Mouse (Mus musculus): ENCODE data around the gene Plekhg3.

Plekhg3 gene

DNA sequence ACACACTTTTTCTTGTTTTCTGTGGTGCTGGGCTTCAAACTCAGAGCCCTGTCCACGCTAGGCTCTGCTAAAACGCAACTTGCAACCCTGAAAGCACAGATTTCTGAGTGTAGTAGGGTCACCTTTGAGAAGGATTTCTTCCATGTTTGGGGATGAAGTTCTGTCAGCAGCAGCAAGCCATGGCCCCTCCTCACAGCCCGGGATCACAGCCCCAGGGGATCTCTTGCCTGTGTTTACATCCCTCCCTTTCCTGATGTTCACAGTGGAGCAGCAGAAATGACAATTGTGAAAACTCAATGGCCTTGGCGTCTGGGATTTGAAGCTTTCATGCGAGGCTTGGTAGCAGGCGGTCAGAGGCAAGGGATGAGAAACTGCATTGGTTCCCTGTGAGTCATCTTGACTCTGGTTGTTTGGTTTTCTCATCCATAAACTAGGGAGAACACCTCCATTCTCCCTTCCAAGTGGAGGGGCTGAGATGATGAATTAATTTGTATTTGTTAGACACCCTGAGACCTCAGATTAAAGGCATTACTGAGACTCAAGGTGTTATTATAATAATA is at the start of gene Plekhg3:
Gene Plekhg3 (plus strand): TSS at position 312 of the 560 bp plus-strand sequence.
- in situ Hi-C loops (cut with MboI; ENCODE audit: low sequenced_read_pairs), result no loop called here

- in situ Hi-C loops (cut with MboI; ENCODE audit: low sequenced_read_pairs), result no loop called here
These were observed 48.2 kb upstream of the Plekhg3 start for GRCm38 (mm10) chr12:76482446-76482845.

GRCm38 (mm10) chr12:76482948-76483347 is 47.7 kb upstream of the Plekhg3 start:
- in situ Hi-C loops (cut with MboI; ENCODE audit: low sequenced_read_pairs), result no loop called here

- in situ Hi-C loops (cut with MboI; ENCODE audit: low sequenced_read_pairs), result no loop called here
These were observed 45.8 kb upstream of the Plekhg3 start for GRCm38 (mm10) chr12:76484881-76485280.

DNA sequence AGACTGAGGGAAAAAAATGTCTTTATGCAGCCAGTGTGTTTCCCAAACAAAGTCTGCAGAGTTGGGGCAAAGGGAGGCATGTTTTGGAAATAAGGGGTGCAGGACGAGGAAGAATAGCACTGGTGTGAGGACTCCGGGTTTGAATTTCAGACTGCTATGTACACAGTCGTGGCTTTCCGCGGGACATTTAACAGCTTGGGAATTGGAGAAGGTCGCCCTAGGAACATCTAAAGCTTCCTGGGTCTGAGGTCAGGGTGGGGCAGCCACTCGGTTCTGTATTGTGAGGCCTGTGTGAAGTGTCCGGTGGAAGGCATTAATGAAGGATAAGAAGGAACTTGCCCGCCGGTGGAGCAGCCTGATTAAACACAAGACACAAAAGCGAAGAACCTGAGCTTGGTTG is 45.3 kb upstream of the Plekhg3 start:
- in situ Hi-C loops (cut with MboI; ENCODE audit: low sequenced_read_pairs), result no loop called here

DNA sequence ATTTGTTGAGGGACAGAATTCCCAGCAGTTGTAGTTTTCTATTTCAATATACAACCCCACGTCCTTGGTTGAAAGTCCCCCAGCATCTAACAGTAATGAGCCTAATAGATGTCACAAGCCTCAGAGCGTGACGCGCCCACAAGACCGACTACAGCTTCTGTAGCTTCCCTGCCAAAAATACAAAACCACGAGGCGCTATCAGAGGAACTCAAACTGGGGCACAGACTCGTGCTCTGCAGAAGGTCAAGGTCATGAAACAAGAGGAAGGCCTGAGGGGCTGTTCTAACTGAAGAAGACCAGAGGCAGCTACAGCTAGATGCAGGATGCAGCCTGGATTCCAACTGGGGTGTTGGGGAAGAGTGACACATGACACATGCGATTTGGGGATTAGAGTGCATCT is 43.7 kb upstream of the Plekhg3 start:
- in situ Hi-C loops (cut with MboI; ENCODE audit: low sequenced_read_pairs), result no loop called here

- in situ Hi-C loops (cut with MboI; ENCODE audit: low sequenced_read_pairs), result no loop called here
These were observed 39.9 kb upstream of the Plekhg3 start for GRCm38 (mm10) chr12:76490798-76491197.

DNA sequence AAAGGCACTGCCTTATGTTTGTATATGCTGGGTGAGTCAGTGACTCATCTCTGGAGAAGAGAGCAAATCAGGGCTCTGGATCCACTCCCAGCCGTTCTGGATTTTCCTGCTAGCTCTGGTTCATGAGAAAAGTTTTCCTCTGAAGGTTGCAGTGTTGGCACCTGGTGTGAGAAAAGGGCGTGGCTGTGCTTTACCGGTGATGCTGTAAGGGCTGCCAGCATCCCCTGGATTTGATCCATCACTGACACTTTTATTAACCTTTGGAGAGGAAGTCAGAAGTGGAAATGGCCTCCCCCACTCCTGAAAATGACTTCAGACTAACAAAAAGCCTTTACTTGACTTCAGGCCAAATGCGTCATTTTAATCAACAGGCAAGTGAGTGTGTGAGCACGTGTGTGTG is 37.2 kb upstream of the Plekhg3 start:
- in situ Hi-C loops (cut with MboI; ENCODE audit: low sequenced_read_pairs), result no loop called here

DNA sequence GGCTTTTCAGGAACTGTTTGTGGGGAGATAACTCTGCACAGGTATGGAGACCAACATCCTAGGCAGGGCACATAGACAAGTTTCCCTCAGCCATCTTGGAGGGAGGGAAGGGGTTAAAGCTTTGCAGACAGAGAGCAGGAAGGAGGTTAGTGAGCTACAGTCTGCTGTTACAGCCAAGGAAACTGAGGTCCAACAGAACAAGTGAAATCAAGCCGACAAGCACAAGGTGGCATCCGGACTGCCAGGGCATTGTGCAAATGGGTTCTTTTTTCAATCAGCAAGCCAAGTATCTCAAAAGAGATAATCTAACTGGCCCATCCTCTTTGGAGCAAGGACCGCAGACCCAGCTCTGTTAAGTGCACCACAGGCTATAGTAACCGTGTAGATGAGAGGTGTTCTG is 35.3 kb upstream of the Plekhg3 start:
- in situ Hi-C loops (cut with MboI; ENCODE audit: low sequenced_read_pairs), result no loop called here

- in situ Hi-C loops (cut with MboI; ENCODE audit: low sequenced_read_pairs), result no loop called here
These were observed 34.4 kb upstream of the Plekhg3 start for GRCm38 (mm10) chr12:76496324-76496723.

GRCm38 (mm10) chr12:76499276-76499675 is 31.4 kb upstream of the Plekhg3 start:
- in situ Hi-C loops (cut with MboI; ENCODE audit: low sequenced_read_pairs), result no loop called here

- in situ Hi-C loops (cut with MboI; ENCODE audit: low sequenced_read_pairs), result no loop called here
These were observed 30.6 kb upstream of the Plekhg3 start for GRCm38 (mm10) chr12:76500055-76500454.

DNA sequence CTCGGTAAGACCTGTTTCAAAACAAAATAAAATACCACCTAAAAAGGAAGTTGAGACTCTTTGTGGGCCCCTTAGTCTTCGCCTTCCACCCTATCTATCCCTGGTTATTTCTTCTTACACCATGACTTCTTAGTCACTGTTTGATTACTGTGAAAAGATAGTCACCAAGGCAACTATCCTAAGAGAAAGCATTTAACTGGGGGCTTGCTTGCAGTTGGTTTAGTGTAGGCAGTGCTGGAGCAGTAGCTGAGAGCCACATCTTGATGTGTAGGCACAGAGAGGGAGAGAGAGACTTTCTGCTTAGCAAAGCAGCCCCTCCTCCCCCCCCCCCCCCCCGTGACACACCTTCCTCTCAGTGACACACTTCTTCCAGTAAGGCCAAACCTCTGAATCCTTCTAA is 29.8 kb upstream of the Plekhg3 start:
- in situ Hi-C loops (cut with MboI; ENCODE audit: low sequenced_read_pairs), result no loop called here

GRCm38 (mm10) chr12:76502981-76503380 is 27.7 kb upstream of the Plekhg3 start:
- in situ Hi-C loops (cut with MboI; ENCODE audit: low sequenced_read_pairs), result no loop called here

GRCm38 (mm10) chr12:76506522-76506921 is 24.2 kb upstream of the Plekhg3 start:
- in situ Hi-C loops (cut with MboI; ENCODE audit: low sequenced_read_pairs), result no loop called here

DNA sequence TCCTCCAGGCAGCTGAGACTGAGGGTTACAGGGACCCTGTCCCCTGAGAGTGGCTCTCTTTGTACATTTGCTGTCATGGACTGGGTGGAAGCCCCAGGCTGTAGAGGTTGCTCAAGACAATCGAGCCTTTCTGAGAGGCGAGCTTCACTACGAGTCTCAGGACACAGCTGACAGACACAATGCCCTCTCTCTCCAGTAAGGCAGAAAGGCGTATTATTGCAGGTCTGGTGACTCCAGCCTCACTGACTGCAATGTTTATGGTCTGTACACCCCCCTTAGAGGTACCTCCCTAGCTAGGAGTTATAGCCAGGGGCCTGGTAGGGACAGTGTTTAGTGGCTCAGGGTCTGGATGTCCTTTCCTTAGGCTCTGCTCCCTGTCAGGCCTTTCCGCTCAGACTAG is 22.9 kb upstream of the Plekhg3 start:
- in situ Hi-C loops (cut with MboI; ENCODE audit: low sequenced_read_pairs), result no loop called here

GRCm38 (mm10) chr12:76508909-76509440 is 21.7 kb upstream of the Plekhg3 start:
- in situ Hi-C loops (cut with MboI; ENCODE audit: low sequenced_read_pairs), result no loop called here

DNA sequence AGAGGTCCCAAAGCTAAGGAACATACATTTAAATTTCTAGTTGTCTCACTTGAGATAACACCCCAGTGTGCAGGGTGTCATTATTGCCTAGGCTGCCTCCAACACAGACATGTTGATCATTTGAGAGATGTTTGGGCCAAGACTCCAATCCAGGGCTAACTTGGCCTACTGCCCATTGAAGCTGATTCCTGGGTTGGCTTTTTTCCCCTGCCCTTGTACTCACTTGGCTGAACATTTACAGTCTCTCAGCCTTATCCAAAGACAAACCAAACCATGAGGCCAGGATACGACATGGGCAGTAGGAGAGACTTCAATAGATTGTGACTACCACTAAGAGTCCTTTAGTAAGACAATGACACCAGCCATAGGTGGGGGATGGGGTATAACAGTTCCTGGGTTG is 18.0 kb upstream of the Plekhg3 start:
- in situ Hi-C loops (cut with MboI; ENCODE audit: low sequenced_read_pairs), result no loop called here

- in situ Hi-C loops (cut with MboI; ENCODE audit: low sequenced_read_pairs), result no loop called here
These were observed 15.8 kb upstream of the Plekhg3 start for GRCm38 (mm10) chr12:76514842-76515241.

- in situ Hi-C loops (cut with MboI; ENCODE audit: low sequenced_read_pairs), result no loop called here
These were observed 12.7 kb upstream of the Plekhg3 start for GRCm38 (mm10) chr12:76518000-76518399.

DNA sequence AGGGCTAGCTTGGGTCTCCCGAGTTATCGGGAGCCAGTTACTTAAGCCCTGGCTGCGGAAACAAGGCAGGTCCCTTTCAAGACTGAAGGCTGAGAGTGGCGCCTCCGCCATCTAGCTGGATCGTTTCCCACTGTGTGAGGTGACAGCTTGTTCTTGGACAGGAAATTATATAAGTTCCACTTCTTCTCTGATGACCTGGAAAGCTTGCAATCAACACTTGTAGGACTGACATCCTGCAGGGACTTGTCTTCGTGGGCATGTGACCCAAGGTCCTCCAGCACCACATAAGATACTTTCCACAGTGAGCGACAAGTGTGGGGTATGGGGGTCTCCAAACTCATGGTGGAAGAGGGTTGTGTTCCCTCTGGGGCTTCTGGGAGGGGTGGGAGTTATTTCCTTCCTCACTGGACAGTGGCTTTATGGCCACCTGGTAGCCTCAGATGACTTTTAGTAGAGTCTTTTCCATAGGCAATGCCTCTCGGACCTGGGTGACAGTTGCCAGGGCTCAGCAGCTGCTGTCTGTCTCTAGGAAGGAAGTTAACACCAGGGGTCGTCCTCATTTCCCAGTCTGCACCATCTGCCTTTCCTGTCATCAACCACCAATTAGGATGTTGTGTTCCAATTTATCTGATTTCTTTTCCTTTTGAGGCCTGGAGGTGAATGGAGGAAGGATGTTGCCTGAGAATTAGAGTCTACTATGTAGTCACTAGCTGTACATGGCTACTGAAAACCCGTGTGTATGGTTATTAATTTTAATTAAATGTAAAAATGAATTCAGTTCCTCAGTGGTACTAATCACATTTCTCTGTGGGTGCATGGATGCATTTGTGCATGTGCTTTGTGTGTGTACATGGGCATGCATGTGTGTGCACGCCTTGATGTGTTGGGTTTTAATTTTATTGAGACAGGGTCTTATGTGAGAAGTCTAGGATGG is 11.5 kb upstream of the Plekhg3 start:
- in situ Hi-C loops (cut with MboI; ENCODE audit: low sequenced_read_pairs), result no loop called here

GRCm38 (mm10) chr12:76523654-76524053 is 7.0 kb upstream of the Plekhg3 start:
- in situ Hi-C loops (cut with MboI; ENCODE audit: low sequenced_read_pairs), result no loop called here

All from CH12F3 (cell line).